8 mouse cellular contexts compared by ENCODE assay signal in genomic region chr7:118976414-118977166, GRCm38 (mm10). TPM values are rescaled to one million over a fixed set of nuclear protein-coding genes. Genes with fewer than 3 reads are reported as not detected.
A peak's percentile ranks its signal among the peaks of the same experiment; 100 is the strongest.
DNase-seq lines count a peak whose midpoint lies in the region; ATAC-seq lines count a peak whose summit lies in the region.

No protein-coding gene starts in this region.

- peak; percentile 66 for ATAC-seq in frontal cortex, adult (ENCODE audit: low TSS enrichment)
- ATAC-seq in forebrain, embryonic 13.5 days: peak; percentile 67

- no peak for DNase-seq in frontal cortex, postnatal 25 days (ENCODE audit: low spot score in 2 of 2)
- DNase-seq in T-cell, adult 2 months (ENCODE audit: low spot score): peak; percentile 30
- peak; percentile 82 to 84 for DNase-seq in heart, postnatal 10 days
- peak; percentile 51 to 72 for DNase-seq in left cerebral cortex, postnatal 10 days (ENCODE audit: extremely low spot score in 1 of 2, low spot score in 2 of 2)
- peak; percentile 46 for DNase-seq in naive thymus-derived CD4-positive, alpha-beta T cell, adult 2 months (ENCODE audit: low read depth)
- DNase-seq in urinary bladder, postnatal 10 days (ENCODE audit: low spot score): no peak

- no peaks in the 10 kb centered on the region for H3K9me3 ChIP-seq in forebrain, embryonic 13.5 days (replicated peaks)

- peaks cover 73% of the 10 kb centered on the region for H3K36me3 ChIP-seq in forebrain, embryonic 13.5 days (ENCODE audit: poor library complexity, severe bottlenecking)

- intact Hi-C loops in heart, postnatal 10 days (cut with DNase I): no loop called here
- intact Hi-C loops in left cerebral cortex, postnatal 10 days (cut with DNase I): no loop called here

- peak overlapping the region; percentile 15 for H3K4me3 ChIP-seq in forebrain, embryonic 13.5 days

- peak overlapping the region; percentile 43; the same call in 1 of the 2 replicates for H3K9ac ChIP-seq in forebrain, embryonic 13.5 days

- peak overlapping the region; percentile 42 for H3K4me2 ChIP-seq in forebrain, embryonic 13.5 days

- H3K27me3 ChIP-seq in forebrain, embryonic 13.5 days: no peaks in the 10 kb centered on the region

- peaks cover 45% of the 10 kb centered on the region for H3K4me1 ChIP-seq in forebrain, embryonic 13.5 days

- peak overlapping the region; percentile 52 for H3K27ac ChIP-seq in forebrain, embryonic 13.5 days

- 24% methylated on average over 14 of the region's 14 CpGs for WGBS in forebrain, embryonic 13.5 days

RNA-seq across cellular contexts. Expression of gene Gprc5b, which starts 18.4 kb away (rescaled TPM):
- 8.4 and 9.7 TPM in 2 replicates for polyA plus RNA-seq in forebrain, embryonic 13.5 days (2015; fragmentation: Nextera tagmentation; extraction: Ambion mirVana)
- total RNA-seq in heart, postnatal 10 days (2021): 10 to 100 TPM; 20.7 to 22.4 TPM
- total RNA-seq in left cerebral cortex, postnatal 10 days (2021): 10 to 100 TPM; 36.8 to 39.8 TPM

Comparison
In these comparisons a context has a peak if more than half of its experiments do, and no peak if none do; other contexts are left out.
1. DNase-seq: peak in T-cell, adult 2 months (single experiment), heart, postnatal 10 days (2 of 2), left cerebral cortex, postnatal 10 days (2 of 2) and naive thymus-derived CD4-positive, alpha-beta T cell, adult 2 months (single experiment); none in frontal cortex, postnatal 25 days (0 of 2) and urinary bladder, postnatal 10 days (single experiment).